In genomic region chr17:27908206-27908887, GRCm38 (mm10) we compare ENCODE assay signal across 8 mouse cellular contexts. TPM values are rescaled to one million over a fixed set of nuclear protein-coding genes. Genes with fewer than 3 reads are reported as not detected.
DNase-seq lines count a peak whose midpoint lies in the region; ATAC-seq and TF ChIP-seq lines count a peak whose summit lies in the region.

No protein-coding gene starts in this region.

- no peak for TF ChIP-seq POLR2A in bone marrow, adult 2 months (IDR thresholded peaks at IDR 0.05; ENCODE audit: borderline replicate concordance, control insufficient read depth, low read depth, low read length)

- peak; percentile 63; the same call in 1 of the 2 replicates for TF ChIP-seq CTCF in lung, embryonic 14.5 days (IDR thresholded peaks at IDR 0.05; ENCODE audit: low read depth)
- no peak for TF ChIP-seq CTCF in bone marrow, adult 2 months (IDR thresholded peaks at IDR 0.05; ENCODE audit: control insufficient read depth, insufficient read depth, low read length)
- peak; percentile 57; the same call in 1 of the 2 replicates for TF ChIP-seq CTCF in forebrain, postnatal 0 days (IDR thresholded peaks at IDR 0.05; ENCODE audit: low read depth)

- peak overlapping the region; percentile 89 for H3K27ac ChIP-seq in lung, embryonic 14.5 days (ENCODE audit: low read depth)
- peak overlapping the region; percentile 91; the same call in 1 of the 2 replicates for H3K27ac ChIP-seq in bone marrow, adult 2 months (ENCODE audit: control insufficient read depth, insufficient read depth, low read depth, low read length, poor library complexity)
- peak overlapping the region; percentile 93 for H3K27ac ChIP-seq in forebrain, postnatal 0 days (ENCODE audit: low read depth, low read length)
- peak overlapping the region; percentile 90 for H3K27ac ChIP-seq in limb, embryonic 13.5 days

- H3K27me3 ChIP-seq in lung, embryonic 14.5 days (ENCODE audit: insufficient read depth, low read length): no peaks in the 10 kb centered on the region
- no peaks in the 10 kb centered on the region for H3K27me3 ChIP-seq in forebrain, postnatal 0 days (ENCODE audit: insufficient read depth, low read length)
- H3K27me3 ChIP-seq in limb, embryonic 13.5 days: no peaks in the 10 kb centered on the region

- intact Hi-C loops in left cerebral cortex, postnatal 36 days (cut with DNase I): loop anchor here (5.0 kb wide), 2 partner anchors 66 to 69 kb away; no protein-coding TSS in a partner anchor

- H3K4me2 ChIP-seq in lung, embryonic 14.5 days: peak overlapping the region; percentile 72
- H3K4me2 ChIP-seq in forebrain, postnatal 0 days (ENCODE audit: low read depth): peak overlapping the region; percentile 79
- H3K4me2 ChIP-seq in limb, embryonic 13.5 days (replicated peaks): peak overlapping the region; percentile 81

- DNase-seq in lung, embryonic 14.5 days: peak; percentile 53
- DNase-seq in lung, adult 18-20 months: no peak
- DNase-seq in forebrain, postnatal 0 days: peak; percentile 4
- peak; percentile 57 to 62 for DNase-seq in natural killer cell, adult 2 months (ENCODE audit: low spot score in 2 of 2)
- no peak for DNase-seq in left cerebral cortex, postnatal 36 days (ENCODE audit: low spot score in 2 of 2)
- DNase-seq in cerebellum, adult 18-20 months: no peak

- no peaks in the 10 kb centered on the region for H3K9me3 ChIP-seq in lung, embryonic 14.5 days (ENCODE audit: low read depth, low read length)
- no peaks in the 10 kb centered on the region for H3K9me3 ChIP-seq in forebrain, postnatal 0 days (ENCODE audit: low read length)
- no peaks in the 10 kb centered on the region for H3K9me3 ChIP-seq in limb, embryonic 13.5 days

- H3K36me3 ChIP-seq in lung, embryonic 14.5 days (ENCODE audit: insufficient read depth): peaks cover 17% of the 10 kb centered on the region
- H3K36me3 ChIP-seq in forebrain, postnatal 0 days (ENCODE audit: insufficient read depth): peaks cover 15% of the 10 kb centered on the region
- peaks cover 25% of the 10 kb centered on the region for H3K36me3 ChIP-seq in limb, embryonic 13.5 days

- H3K4me1 ChIP-seq in lung, embryonic 14.5 days (ENCODE audit: insufficient read depth): peaks cover 3% of the 10 kb centered on the region; the same call in 1 of the 2 replicates
- peaks cover 4% of the 10 kb centered on the region; the same call in 1 of the 2 replicates for H3K4me1 ChIP-seq in bone marrow, adult 2 months (ENCODE audit: control insufficient read depth, insufficient read depth, low read length)
- H3K4me1 ChIP-seq in forebrain, postnatal 0 days (ENCODE audit: insufficient read depth): peaks cover 18% of the 10 kb centered on the region; the same call in 1 of the 2 replicates
- H3K4me1 ChIP-seq in limb, embryonic 13.5 days: peaks cover 35% of the 10 kb centered on the region

- no peak for ATAC-seq in lung, embryonic 14.5 days (ENCODE audit: insufficient read depth)
- no peak for ATAC-seq in forebrain, postnatal 0 days
- ATAC-seq in limb, embryonic 13.5 days (ENCODE audit: low FRiP score, low read depth): 0 out of 2 replicates have a peak, but pooled peaks have one; percentile 1

- H3K9ac ChIP-seq in lung, embryonic 14.5 days: peak overlapping the region; percentile 90
- H3K9ac ChIP-seq in forebrain, postnatal 0 days: peak overlapping the region; percentile 77
- H3K9ac ChIP-seq in limb, embryonic 13.5 days: peak overlapping the region; percentile 92

- H3K4me3 ChIP-seq in lung, embryonic 14.5 days (ENCODE audit: low read depth, low read length): peak overlapping the region; percentile 93
- H3K4me3 ChIP-seq in bone marrow, adult 2 months (replicated peaks; ENCODE audit: control insufficient read depth, low read depth, low read length): peak overlapping the region; percentile 86
- peak overlapping the region; percentile 96 for H3K4me3 ChIP-seq in forebrain, postnatal 0 days (ENCODE audit: low read depth, low read length)
- H3K4me3 ChIP-seq in limb, embryonic 13.5 days: peak overlapping the region; percentile 95

- under 1% methylated on average over 12 of the region's 12 CpGs for WGBS in lung, embryonic 14.5 days
- under 1% methylated on average over 12 of the region's 12 CpGs for WGBS in bone marrow, adult 2 months
- 0% methylated on average over 12 of the region's 12 CpGs for WGBS in forebrain, postnatal 0 days
- under 1% methylated on average over 12 of the region's 12 CpGs for WGBS in limb, embryonic 13.5 days

RNA-seq across cellular contexts. Expression of gene Anks1, which starts 0.8 kb away (rescaled TPM):
- 18.7 and 19.4 TPM in 2 replicates for polyA plus RNA-seq in lung, embryonic 14.5 days (2014; fragmentation: Nextera tagmentation; extraction: Ambion mirVana)
- 9.1 and 28.9 TPM in 2 replicates for polyA plus RNA-seq in bone marrow, adult 2 months (2011; ENCODE audit: insufficient read depth, insufficient read length, low replicate concordance, missing spikeins)
- total RNA-seq in forebrain, postnatal 0 days (2014; rRNA removed): 45.0 and 67.4 TPM in 2 replicates
- polyA plus RNA-seq in forebrain, postnatal 0 days (2015; fragmentation: Nextera tagmentation; extraction: Ambion mirVana): 16.8 and 21.1 TPM in 2 replicates
- polyA plus RNA-seq in limb, embryonic 13.5 days (2015; fragmentation: Nextera tagmentation; extraction: Ambion mirVana): 14.1 and 16.5 TPM in 2 replicates
- 10 to 100 TPM; 34.5 to 42.3 TPM for total RNA-seq in left cerebral cortex, postnatal 36 days (2021)

RNA-seq across cellular contexts. Expression of gene Taf11, which starts 1.3 kb away (rescaled TPM):
- polyA plus RNA-seq in lung, embryonic 14.5 days (2014; fragmentation: Nextera tagmentation; extraction: Ambion mirVana): 68.4 and 68.5 TPM in 2 replicates
- 20.2 and 30.6 TPM in 2 replicates for polyA plus RNA-seq in bone marrow, adult 2 months (2011; ENCODE audit: insufficient read depth, insufficient read length, low replicate concordance, missing spikeins)
- total RNA-seq in forebrain, postnatal 0 days (2014; rRNA removed): 22.9 and 23.9 TPM in 2 replicates
- polyA plus RNA-seq in forebrain, postnatal 0 days (2015; fragmentation: Nextera tagmentation; extraction: Ambion mirVana): 53.1 and 60.6 TPM in 2 replicates
- 81.0 and 90.6 TPM in 2 replicates for polyA plus RNA-seq in limb, embryonic 13.5 days (2015; fragmentation: Nextera tagmentation; extraction: Ambion mirVana)
- 10 to 100 TPM; 47.2 to 47.7 TPM for total RNA-seq in left cerebral cortex, postnatal 36 days (2021)

RNA-seq across cellular contexts. Expression of gene Uhrf1bp1, which starts 52.1 kb away (rescaled TPM):
- polyA plus RNA-seq in lung, embryonic 14.5 days (2014; fragmentation: Nextera tagmentation; extraction: Ambion mirVana): 7.1 and 8.0 TPM in 2 replicates
- polyA plus RNA-seq in bone marrow, adult 2 months (2011; ENCODE audit: insufficient read depth, insufficient read length, low replicate concordance, missing spikeins): 5.9 and 7.9 TPM in 2 replicates
- 9.8 and 13.6 TPM in 2 replicates for total RNA-seq in forebrain, postnatal 0 days (2014; rRNA removed)
- 2.1 and 2.6 TPM in 2 replicates for polyA plus RNA-seq in forebrain, postnatal 0 days (2015; fragmentation: Nextera tagmentation; extraction: Ambion mirVana)
- 6.7 and 7.5 TPM in 2 replicates for polyA plus RNA-seq in limb, embryonic 13.5 days (2015; fragmentation: Nextera tagmentation; extraction: Ambion mirVana)
- total RNA-seq in left cerebral cortex, postnatal 36 days (2021): 10 to 100 TPM; 15.7 to 24.8 TPM

Comparison
In these comparisons a context has a peak if more than half of its experiments do, and no peak if none do; other contexts are left out.
1. DNase-seq: peak in lung, embryonic 14.5 days (single experiment), forebrain, postnatal 0 days (single experiment) and natural killer cell, adult 2 months (2 of 2); none in lung, adult 18-20 months (0 of 2), left cerebral cortex, postnatal 36 days (0 of 2) and cerebellum, adult 18-20 months (0 of 2).
2. Peak in every context shown above with its lines, with median percentiles within 50 percentile points of each other: H3K27ac ChIP-seq, H3K4me2 ChIP-seq, H3K4me3 ChIP-seq and H3K9ac ChIP-seq.